Mouse (Mus musculus) neural tube, postnatal 0 days (tissue): ENCODE data around the gene Csf2rb2. TPM values are rescaled to one million over a fixed set of nuclear protein-coding genes. Genes with fewer than 3 reads are reported as not detected.

Experiments used
- microRNA-seq: library from miRNA; unstranded; fragments of <30 nt; microRNA quantifications from one replicate; pipeline ENCODE4, GENCODE M21; 2016
- polyA plus RNA-seq: library from polyadenylated mRNA; unstranded; fragments of >200 nt; fragmentation: Nextera tagmentation; extraction: Ambion mirVana; gene quantifications from 2 replicates; pipeline ENCODE4 v1.2.1, GENCODE M21; 2015

Gene Csf2rb2
- polyA plus RNA-seq, result 0.13 and 0.24 TPM in 2 replicates

GRCm38 (mm10) chr15:78305341-78305933, at the start of gene Csf2rb2:
Csf2rb2 (minus strand) TSS chr15:78305721.

DNA sequence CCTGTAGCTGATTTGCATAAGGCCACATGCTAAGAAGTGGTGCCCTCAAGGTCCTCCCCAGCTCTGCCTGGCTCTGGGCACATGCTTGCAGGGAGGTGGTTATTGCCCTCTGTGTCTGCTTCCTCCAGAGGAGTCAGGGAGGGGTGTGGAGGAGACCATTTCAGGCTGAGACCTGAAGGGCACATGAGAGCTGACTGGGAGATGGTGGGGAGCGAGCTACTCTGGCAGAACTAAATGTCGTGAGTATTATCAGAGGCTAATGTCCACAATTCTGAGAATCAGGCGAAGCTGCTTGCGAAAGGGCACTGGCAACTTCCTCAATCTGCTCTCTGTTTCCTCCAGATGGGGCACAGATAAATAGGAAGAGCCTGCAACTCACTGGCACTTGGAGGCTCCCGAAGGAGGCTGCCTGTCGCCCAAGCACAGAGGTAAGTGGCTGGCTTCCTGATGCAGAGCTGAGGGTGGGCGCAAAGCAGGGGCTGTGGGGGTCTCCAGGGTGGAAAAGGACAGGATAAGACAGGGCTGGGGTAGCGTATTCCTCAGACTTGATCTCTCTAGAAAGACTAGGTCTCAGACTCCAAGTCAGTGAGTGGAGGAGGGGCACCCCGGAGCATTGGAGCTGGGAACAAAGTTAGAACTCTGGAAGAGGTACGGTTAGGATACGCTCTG, 20.3 kb upstream of the Csf2rb2 start, which contains the start of gene Csf2rb:
Gene Csf2rb, plus strand, starts transcription at position 82 of the 669 bp plus-strand sequence.

GRCm38 (mm10) chr15:78244695-78245492, 60.6 kb downstream of the Csf2rb2 start, which contains the start of gene Ncf4:
Ncf4 (plus strand) TSS chr15:78244801.

Small RNA genes within 50 kb of the gene (microRNA-seq; reads per million reads assigned to microRNA genes)
- gene Mir7676-1, result not detected
- gene Mir7676-2, result not detected

Other genes starting within 250 kb of the Csf2rb2 start
- 23.5 and 24.0 TPM in 2 replicates for gene Cacng2, start 185.7 kb downstream of the Csf2rb2 start, polyA plus RNA-seq
- 111 and 113 TPM in 2 replicates for gene Ift27, start 131.6 kb downstream of the Csf2rb2 start, polyA plus RNA-seq
- gene Pvalb, start 99.3 kb downstream of the Csf2rb2 start, polyA plus RNA-seq, result 3.6 and 8.3 TPM in 2 replicates
- gene Ncf4, start 60.9 kb downstream of the Csf2rb2 start, polyA plus RNA-seq, result 1.8 and 2.5 TPM in 2 replicates
- gene Csf2rb, start 20.0 kb upstream of the Csf2rb2 start, polyA plus RNA-seq, result 0.58 and 0.85 TPM in 2 replicates
- gene Tex33, start 90.2 kb upstream of the Csf2rb2 start, polyA plus RNA-seq, result 0.28 TPM in 1 of 2 replicates, not detected in the other
- 57.6 and 60.3 TPM in 2 replicates for gene Tst, start 100.2 kb upstream of the Csf2rb2 start, polyA plus RNA-seq
- gene Mpst, start 100.7 kb upstream of the Csf2rb2 start, polyA plus RNA-seq, result 3.2 and 3.9 TPM in 2 replicates
- 141 and 183 TPM in 2 replicates for gene Kctd17, start 122.8 kb upstream of the Csf2rb2 start, polyA plus RNA-seq
- 0.36 and 0.95 TPM in 2 replicates for gene Tmprss6, start 162.9 kb upstream of the Csf2rb2 start, polyA plus RNA-seq
- 0.14 and 0.46 TPM in 2 replicates for gene Il2rb, start 189.6 kb upstream of the Csf2rb2 start, polyA plus RNA-seq
- 10.6 and 11.2 TPM in 2 replicates for gene C1qtnf6, start 225.7 kb upstream of the Csf2rb2 start, polyA plus RNA-seq
- 0.53 and 0.59 TPM in 2 replicates for gene Sstr3, start 239.0 kb upstream of the Csf2rb2 start, polyA plus RNA-seq